Mouse (Mus musculus): Measurements from ENCODE around the gene Naalad2. TPM values are rescaled to one million over a fixed set of nuclear protein-coding genes. Genes with fewer than 3 reads are reported as not detected.

The Naalad2 gene
- polyA plus RNA-seq, 1 experiment from 2014 or later = 7.7 TPM

Other genes with a start within 250 kb of the Naalad2 start
- gene Chordc1, start 110.9 kb downstream of the Naalad2 start, polyA plus RNA-seq (2014; fragmentation: Nextera tagmentation; extraction: Ambion mirVana) = 84.7 and 92.9 TPM in 2 replicates
- not detected in 2 replicates for gene Ubtfl1, start 1.4 kb upstream of the Naalad2 start, polyA plus RNA-seq (2014; fragmentation: Nextera tagmentation; extraction: Ambion mirVana)
- gene Mbd3l2, start 27.7 kb upstream of the Naalad2 start, polyA plus RNA-seq (2014; fragmentation: Nextera tagmentation; extraction: Ambion mirVana) = not detected in 2 replicates
- 4.4 and 5.2 TPM in 2 replicates for gene Zfp558, start 75.3 kb upstream of the Naalad2 start, polyA plus RNA-seq (2014; fragmentation: Nextera tagmentation; extraction: Ambion mirVana)
- gene Mbd3l1, start 75.4 kb upstream of the Naalad2 start, polyA plus RNA-seq (2014; fragmentation: Nextera tagmentation; extraction: Ambion mirVana) = not detected in 2 replicates

All from embryonic facial prominence, embryonic 14.5 days (tissue).